Mouse (Mus musculus): ENCODE data around the gene Pygm. TPM values are rescaled to one million over a fixed set of nuclear protein-coding genes. Genes with fewer than 3 reads are reported as not detected.

Gene Pygm
- 7.7 TPM for polyA plus RNA-seq (2015; fragmentation: Illumina TruSeq; extraction: RNeasy Lipid Tissue Mini Kit (QIAGEN cat#74804); ENCODE audit: insufficient read depth, low replicate concordance)

GRCm38 (mm10) chr19:6384128-6384527 lies at the start of gene Pygm:
Gene Pygm (plus strand): TSS chr19:6384399.

DNA sequence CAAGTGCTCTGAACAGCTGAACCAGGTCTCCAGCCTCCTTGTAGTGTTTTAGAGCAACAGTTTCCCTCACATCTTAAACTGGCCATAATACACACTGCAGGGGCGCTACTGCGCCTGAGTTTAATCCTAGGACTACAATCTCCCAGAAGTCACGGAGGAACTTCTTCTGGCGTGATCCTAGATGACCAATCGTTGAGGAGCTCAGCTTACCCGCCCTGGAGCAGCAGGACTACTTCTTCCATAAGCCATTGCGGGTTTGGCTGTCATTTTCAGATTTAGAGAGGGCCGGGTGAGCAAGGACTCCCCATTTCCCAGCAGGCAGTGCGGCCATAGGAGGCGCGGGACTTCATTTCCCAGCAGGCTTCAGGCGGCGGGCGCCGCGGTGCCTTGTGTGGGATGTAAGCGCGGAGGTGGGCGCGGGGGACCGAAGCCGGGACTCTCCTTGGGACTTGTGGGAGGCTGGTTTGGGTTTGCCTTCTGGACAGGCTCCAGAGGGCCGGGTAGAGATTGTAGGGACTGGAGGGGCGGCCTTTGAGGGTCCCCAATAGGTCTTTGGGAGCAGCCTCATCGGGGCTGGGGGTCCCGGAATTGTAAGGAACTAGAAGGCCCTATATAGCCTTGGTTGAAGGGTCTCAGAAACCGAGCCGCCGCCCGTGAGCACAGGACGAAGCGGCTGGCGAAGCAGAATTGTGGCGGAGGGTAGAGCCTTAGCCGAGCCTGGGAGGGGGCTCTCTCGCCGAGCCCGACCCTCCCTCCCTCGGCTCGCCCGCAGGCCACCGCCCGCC lies 49.3 kb upstream of the Pygm start, which contains the start of gene Men1:
Gene Men1, plus strand, starts transcription at position 307 of the 785 bp plus-strand sequence.

GRCm38 (mm10) chr19:6340524-6341452 lies 43.4 kb upstream of the Pygm start, which contains the start of gene Map4k2:
Gene Map4k2 (plus strand): TSS chr19:6341135.

DNA sequence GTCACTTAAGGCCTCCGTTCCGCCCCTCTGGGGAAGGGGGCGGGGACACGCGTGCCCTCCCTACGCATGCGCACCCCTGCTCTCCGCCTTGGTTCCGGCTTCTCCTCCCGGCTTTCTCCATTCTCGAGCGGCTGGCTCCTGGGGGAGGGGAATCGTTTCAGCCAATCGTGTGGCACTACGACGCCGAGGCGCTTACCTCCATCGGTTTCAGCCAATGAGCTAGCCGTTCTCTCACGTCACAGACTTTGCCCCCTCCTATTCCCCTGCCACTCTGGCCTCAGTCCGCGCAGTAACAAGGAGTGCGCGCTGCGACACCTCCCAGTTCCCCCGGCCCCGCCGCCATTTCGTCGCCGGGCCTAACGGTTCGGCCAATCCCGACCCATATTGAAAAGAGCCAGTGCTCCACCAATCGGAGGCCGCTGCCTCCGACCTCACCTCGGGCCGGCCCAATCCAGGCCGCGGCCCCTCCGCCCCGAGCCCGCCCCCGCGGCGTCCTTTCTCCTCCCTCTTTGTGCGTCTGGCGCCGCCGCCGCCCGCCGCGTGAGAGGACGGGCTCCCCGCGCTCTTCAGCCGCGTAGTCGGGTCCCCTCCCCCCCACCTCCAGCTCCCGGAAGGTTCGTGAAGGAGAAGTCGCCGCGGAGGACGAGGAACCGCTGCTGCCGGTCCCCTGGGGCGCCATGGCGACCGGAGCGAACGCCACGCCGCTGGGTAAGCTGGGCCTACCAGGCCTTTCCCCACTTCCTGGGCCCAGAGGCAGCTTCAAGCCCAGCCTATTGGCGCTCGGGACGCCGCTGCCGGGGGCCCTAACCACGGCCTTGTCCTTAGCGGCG lies 20.6 kb upstream of the Pygm start, which contains the start of gene Sf1:
Gene Sf1, plus strand, starts transcription at position 280 of the 830 bp plus-strand sequence.

DNA sequence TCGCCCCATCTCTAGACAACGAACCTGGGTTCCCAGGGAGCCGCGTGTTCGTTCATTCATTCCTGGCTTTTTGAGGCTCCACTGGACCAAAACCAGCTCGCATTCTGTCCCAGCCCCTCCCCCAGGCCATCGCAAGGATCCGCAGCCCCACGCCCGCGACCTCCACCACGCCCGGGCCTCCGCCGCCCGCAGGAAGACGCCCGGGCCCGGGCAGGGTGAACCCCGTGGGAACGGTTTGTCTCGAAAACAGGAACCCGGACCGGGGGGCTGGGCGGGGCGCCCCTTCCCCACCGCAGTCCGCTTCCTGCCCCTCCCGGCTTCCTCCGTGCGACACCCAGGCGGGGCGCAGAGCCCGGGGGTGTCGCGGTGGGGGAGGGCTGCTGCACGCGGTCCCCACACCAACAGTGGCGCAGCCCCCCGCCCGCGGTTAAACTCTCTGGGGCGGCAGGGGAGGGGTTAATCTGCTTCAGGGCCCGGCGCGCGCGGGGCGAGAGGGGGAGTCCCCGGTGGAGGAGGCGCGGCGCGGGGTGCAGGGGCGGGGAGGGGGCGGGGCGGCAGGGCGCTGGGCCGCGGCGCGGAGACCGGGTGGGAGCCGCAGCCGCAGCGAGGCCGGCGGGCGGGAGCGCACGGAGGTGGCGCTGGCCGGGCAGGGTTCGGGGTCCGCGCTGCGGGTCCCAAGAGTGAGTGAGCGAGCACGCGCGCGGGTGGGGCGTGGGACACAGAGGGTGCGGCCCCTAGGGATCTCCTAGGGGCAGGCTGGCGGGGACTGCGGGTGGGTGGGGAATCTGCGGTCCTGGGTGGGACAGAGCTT lies 15.3 kb downstream of the Pygm start, which contains the start of gene Rasgrp2:
Gene Rasgrp2, plus strand, starts transcription at position 56 of the 811 bp plus-strand sequence.

DNA sequence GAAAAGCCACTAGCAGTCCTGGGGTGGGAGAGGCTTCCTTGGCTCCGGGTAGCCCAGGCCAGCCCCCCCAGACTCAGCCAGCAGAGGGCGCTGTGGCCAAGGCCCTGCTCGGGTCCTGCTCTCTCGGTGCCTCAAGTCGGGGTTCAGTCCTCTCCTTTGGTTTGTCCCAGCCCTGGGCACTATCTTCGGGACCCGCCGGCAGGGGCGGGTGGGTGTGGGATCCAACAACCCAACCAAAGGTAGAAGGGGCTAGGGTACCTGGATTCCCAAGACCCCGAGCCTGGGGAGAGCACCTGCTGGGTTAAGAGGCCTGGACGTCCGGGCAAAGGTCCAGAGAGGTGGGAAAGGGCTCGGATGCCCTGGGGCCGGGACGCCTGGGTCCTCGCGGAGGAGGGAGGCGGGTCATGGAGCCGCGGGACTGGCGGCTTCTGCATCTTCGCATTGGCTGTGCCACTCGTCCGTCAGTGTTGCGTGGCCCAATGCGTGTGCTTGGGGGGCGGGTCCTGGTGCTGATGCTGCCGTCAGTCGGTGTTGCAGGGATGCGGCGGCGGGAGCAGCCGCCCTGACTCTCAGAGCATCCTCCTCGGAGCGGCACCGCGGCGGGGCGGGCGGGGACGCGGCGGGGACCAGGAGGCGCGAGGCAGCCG lies 34.2 kb downstream of the Pygm start, which contains the start of gene Nrxn2:
Gene Nrxn2, plus strand, starts transcription at position 499 of the 647 bp plus-strand sequence.

Other genes starting within 250 kb of the Pygm start
- 1.8 TPM for gene Batf2, start 243.4 kb upstream of the Pygm start, polyA plus RNA-seq (2015; fragmentation: Illumina TruSeq; extraction: RNeasy Lipid Tissue Mini Kit (QIAGEN cat#74804); ENCODE audit: insufficient read depth, low replicate concordance)
- gene Arl2, start 242.9 kb upstream of the Pygm start, polyA plus RNA-seq (2015; fragmentation: Illumina TruSeq; extraction: RNeasy Lipid Tissue Mini Kit (QIAGEN cat#74804); ENCODE audit: insufficient read depth, low replicate concordance): 11.0 TPM
- gene Majin, start 200.0 kb upstream of the Pygm start, polyA plus RNA-seq (2015; fragmentation: Illumina TruSeq; extraction: RNeasy Lipid Tissue Mini Kit (QIAGEN cat#74804); ENCODE audit: insufficient read depth, low replicate concordance): not detected
- not detected for gene Gpha2, start 158.0 kb upstream of the Pygm start, polyA plus RNA-seq (2015; fragmentation: Illumina TruSeq; extraction: RNeasy Lipid Tissue Mini Kit (QIAGEN cat#74804); ENCODE audit: insufficient read depth, low replicate concordance)
- gene Ppp2r5b, start 148.5 kb upstream of the Pygm start, polyA plus RNA-seq (2015; fragmentation: Illumina TruSeq; extraction: RNeasy Lipid Tissue Mini Kit (QIAGEN cat#74804); ENCODE audit: insufficient read depth, low replicate concordance): 11.9 TPM
- 6.0 TPM for gene Atg2a, start 142.7 kb upstream of the Pygm start, polyA plus RNA-seq (2015; fragmentation: Illumina TruSeq; extraction: RNeasy Lipid Tissue Mini Kit (QIAGEN cat#74804); ENCODE audit: insufficient read depth, low replicate concordance)
- gene Ehd1, start 107.7 kb upstream of the Pygm start, polyA plus RNA-seq (2015; fragmentation: Illumina TruSeq; extraction: RNeasy Lipid Tissue Mini Kit (QIAGEN cat#74804); ENCODE audit: insufficient read depth, low replicate concordance): 36.3 TPM
- gene Cdc42bpg, start 77.9 kb upstream of the Pygm start, polyA plus RNA-seq (2015; fragmentation: Illumina TruSeq; extraction: RNeasy Lipid Tissue Mini Kit (QIAGEN cat#74804); ENCODE audit: insufficient read depth, low replicate concordance): 2.1 TPM
- 15.5 TPM for gene Men1, start 49.4 kb upstream of the Pygm start, polyA plus RNA-seq (2015; fragmentation: Illumina TruSeq; extraction: RNeasy Lipid Tissue Mini Kit (QIAGEN cat#74804); ENCODE audit: insufficient read depth, low replicate concordance)
- 230 TPM for gene Map4k2, start 43.3 kb upstream of the Pygm start, polyA plus RNA-seq (2015; fragmentation: Illumina TruSeq; extraction: RNeasy Lipid Tissue Mini Kit (QIAGEN cat#74804); ENCODE audit: insufficient read depth, low replicate concordance)
- gene Sf1, start 20.7 kb upstream of the Pygm start, polyA plus RNA-seq (2015; fragmentation: Illumina TruSeq; extraction: RNeasy Lipid Tissue Mini Kit (QIAGEN cat#74804); ENCODE audit: insufficient read depth, low replicate concordance): 447 TPM
- gene Rasgrp2, start 14.9 kb downstream of the Pygm start, polyA plus RNA-seq (2015; fragmentation: Illumina TruSeq; extraction: RNeasy Lipid Tissue Mini Kit (QIAGEN cat#74804); ENCODE audit: insufficient read depth, low replicate concordance): 258 TPM
- 0.57 TPM for gene Nrxn2, start 34.3 kb downstream of the Pygm start, polyA plus RNA-seq (2015; fragmentation: Illumina TruSeq; extraction: RNeasy Lipid Tissue Mini Kit (QIAGEN cat#74804); ENCODE audit: insufficient read depth, low replicate concordance)
- gene Slc22a12, start 158.6 kb downstream of the Pygm start, polyA plus RNA-seq (2015; fragmentation: Illumina TruSeq; extraction: RNeasy Lipid Tissue Mini Kit (QIAGEN cat#74804); ENCODE audit: insufficient read depth, low replicate concordance): not detected